Mouse (Mus musculus) Patski (cell line): ENCODE measurements at regions not wholly inside any gene's neighbourhood (a gene's known extent, or its start where the extent isn't known, plus 50 kb on each side); places are given as distances from the start of the nearest gene placed in this dataset.

Source experiments
- ATAC-seq: fragments of 100-300 bp; one replicate; pipeline ENCODE4 v1.8.0; 2021
- CTCF ChIA-PET: fragments of 350-600 bp; sonication (Branson Sonifier 250); formaldehyde crosslinking; loops from one replicate; lab custom pipeline; 2022; ENCODE audit warnings: inconsistent platforms; lab: Charles Lee
- POLR2A ChIA-PET: fragments of 350-600 bp; sonication (Branson Sonifier 250); formaldehyde crosslinking; loops from one replicate; lab custom pipeline; 2022; ENCODE audit warnings: antibody characterized with exemption, inconsistent platforms; lab: Charles Lee
- DNase-seq: peaks from one replicate; pipeline ENCODE4 v3.0.0-alpha.2; 2011; ENCODE audit warnings: low read depth, low spot score
- H3K27me3 ChIP-seq: fragments of 371-371 bp; one replicate; pipeline ENCODE4 v1.5.1; 2021
- CTCF ChIP-seq: fragments of 100-300 bp; IDR thresholded peaks from one replicate; pipeline ENCODE4 v1.5.1; 2021
- in situ Hi-C: fragments of 300-500 bp; cut with MboI; formaldehyde crosslinking; loops from 3 replicates; pipeline ENCODE4 v1.11.1; 2018; ENCODE audit warnings: low pct_unique_long_range_greater_than_20kb, mixed read lengths

- no peak for TF ChIP-seq CTCF
- ChIA-PET CTCF (interaction anchor here (1.2 to 1.3 kb wide), 2 partner anchors 10 to 43 kb away, joined by 3 to 4 read pairs; no protein-coding TSS in a partner anchor), POLR2A (no interaction called here)
- DNase-seq = no peak
- peaks cover 19% of the 10 kb centered on the region for H3K27me3 ChIP-seq
- no peak for ATAC-seq
- in situ Hi-C loops = no loop called here
These were observed 59.9 kb upstream of the Cdh11 start for GRCm38 (mm10) chr8:102845362-102845761.

GRCm38 (mm10) chr8:102860021-102860420, 74.6 kb upstream of the Cdh11 start:
- H3K27me3 ChIP-seq = peaks cover 12% of the 10 kb centered on the region
- in situ Hi-C loops = no loop called here
- no peak for ATAC-seq
- CTCF ChIA-PET = no interaction called here
- POLR2A ChIA-PET = no interaction called here
- DNase-seq = no peak
- TF ChIP-seq CTCF = no peak

GRCm38 (mm10) chr8:102899525-102899924, 114.1 kb upstream of the Cdh11 start:
- in situ Hi-C loops = no loop called here
- H3K27me3 ChIP-seq = peaks cover 16% of the 10 kb centered on the region
- ATAC-seq (no peak), DNase-seq (no peak)
- ChIA-PET CTCF (no interaction called here), POLR2A (interaction anchor here (0.7 kb wide), 1 partner anchor 101 kb away, joined by 3 read pairs; no protein-coding TSS in a partner anchor)
- TF ChIP-seq CTCF = no peak

- ATAC-seq (no peak), DNase-seq (peak; percentile 13)
- no peak for TF ChIP-seq CTCF
- H3K27me3 ChIP-seq = peaks cover 16% of the 10 kb centered on the region
- in situ Hi-C loops = no loop called here
- CTCF ChIA-PET = no interaction called here
- POLR2A ChIA-PET = no interaction called here
These were observed 115.2 kb upstream of the Cdh11 start for GRCm38 (mm10) chr8:102900662-102901061.

GRCm38 (mm10) chr8:102907444-102907843, 122.0 kb upstream of the Cdh11 start:
- ChIA-PET CTCF (no interaction called here), POLR2A (no interaction called here)
- in situ Hi-C loops = no loop called here
- H3K27me3 ChIP-seq = peaks cover 7% of the 10 kb centered on the region
- no peak for ATAC-seq
- no peak for TF ChIP-seq CTCF
- DNase-seq = no peak

- DNase-seq = no peak
- POLR2A ChIA-PET = no interaction called here
These were observed 145.9 kb upstream of the Cdh11 start for GRCm38 (mm10) chr8:102931342-102931835.

GRCm38 (mm10) chr8:102938771-102939170, 153.3 kb upstream of the Cdh11 start:
- DNase-seq (no peak), ATAC-seq (no peak)
- POLR2A ChIA-PET = no interaction called here
- no peak for TF ChIP-seq CTCF
- CTCF ChIA-PET = no interaction called here
- no peaks in the 10 kb centered on the region for H3K27me3 ChIP-seq
- in situ Hi-C loops = no loop called here

More at GRCm38 (mm10) chr8:102931342-102931835, 145.9 kb upstream of the Cdh11 start:
- CTCF ChIA-PET = no interaction called here
- in situ Hi-C loops = no loop called here
- H3K27me3 ChIP-seq = no peaks in the 10 kb centered on the region
- ATAC-seq = no peak
- no peak for TF ChIP-seq CTCF

GRCm38 (mm10) chr8:102945546-102945945, 160.1 kb upstream of the Cdh11 start:
- TF ChIP-seq CTCF = no peak
- no peak for DNase-seq
- ATAC-seq = no peak
- CTCF ChIA-PET = no interaction called here
- no peaks in the 10 kb centered on the region for H3K27me3 ChIP-seq
- POLR2A ChIA-PET = no interaction called here
- in situ Hi-C loops = no loop called here

- CTCF ChIA-PET = no interaction called here
- POLR2A ChIA-PET = no interaction called here
- in situ Hi-C loops = no loop called here
- ATAC-seq = no peak
- H3K27me3 ChIP-seq = peaks cover 13% of the 10 kb centered on the region
- no peak for TF ChIP-seq CTCF
- no peak for DNase-seq
These were observed 192.7 kb upstream of the Cdh11 start for GRCm38 (mm10) chr8:102978161-102978581.

- DNase-seq (no peak), ATAC-seq (no peak)
- POLR2A ChIA-PET = no interaction called here
- no peak for TF ChIP-seq CTCF
- peaks cover 8% of the 10 kb centered on the region for H3K27me3 ChIP-seq
- in situ Hi-C loops = no loop called here
- CTCF ChIA-PET = interaction anchor here (0.5 kb wide), 1 partner anchor 735 kb away, joined by 3 read pairs; no protein-coding TSS in a partner anchor
These were observed 197.9 kb upstream of the Cdh11 start for GRCm38 (mm10) chr8:102983220-102983909.

GRCm38 (mm10) chr8:102983910-102984225, 198.4 kb upstream of the Cdh11 start:
- ATAC-seq (no peak), DNase-seq (no peak)
- no peak for TF ChIP-seq CTCF
- ChIA-PET POLR2A (no interaction called here), CTCF (no interaction called here)
- in situ Hi-C loops = no loop called here
- peaks cover 8% of the 10 kb centered on the region for H3K27me3 ChIP-seq
